Mouse (Mus musculus) adrenal gland, adult 2 months (tissue): ENCODE data around the gene Castor2. TPM values are rescaled to one million over a fixed set of nuclear protein-coding genes. Genes with fewer than 3 reads are reported as not detected.

Source experiments
- polyA plus RNA-seq: library from polyadenylated mRNA; depleted of rRNA; stranded (reverse); fragments of >200 nt; gene quantifications from 2 replicates; pipeline ENCODE4 v1.2.3, GENCODE M21; 2012; rRNA removed
- total RNA-seq, 2 experiments: library from RNA; stranded (reverse); gene quantifications; 2 replicates each; pipeline ENCODE4 v1.2.3; 2021

The Castor2 gene
- total and polyA plus RNA-seq, 3 experiments = 6.5 to 15.5 (median 11.4) TPM

Other genes with a start within 250 kb of the Castor2 start
- gene Rcc1l, start 77.1 kb downstream of the Castor2 start, total RNA-seq = 10 to 100 TPM; 20.8 to 32.3 TPM
- 23.8 and 25.2 TPM in 2 replicates for gene Rcc1l, start 77.1 kb downstream of the Castor2 start, polyA plus RNA-seq
- gene Gtf2ird2, start 84.3 kb downstream of the Castor2 start, total RNA-seq = 10 to 100 TPM in 1 of 2 experiments, 1 to 10 TPM in 1; 8.8 to 10.7 TPM
- 5.2 and 5.3 TPM in 2 replicates for gene Gtf2ird2, start 84.3 kb downstream of the Castor2 start, polyA plus RNA-seq
- gene Ncf1, start 129.9 kb downstream of the Castor2 start, total RNA-seq = 1 to 10 TPM; 8.9 to 9.2 TPM
- 15.7 and 16.9 TPM in 2 replicates for gene Ncf1, start 129.9 kb downstream of the Castor2 start, polyA plus RNA-seq
- gene Gtf2i, start 215.0 kb downstream of the Castor2 start, total RNA-seq = 100 to 1,000 TPM; 239 to 244 TPM
- gene Gtf2i, start 215.0 kb downstream of the Castor2 start, polyA plus RNA-seq = 104 and 110 TPM in 2 replicates